Mouse (Mus musculus) small intestine, adult 2 months (tissue): ENCODE measurements at regions not wholly inside any gene's neighbourhood (a gene's known extent, or its start where the extent isn't known, plus 50 kb on each side); places are given as distances from the start of the nearest gene placed in this dataset.

Source experiments
- H3K27ac ChIP-seq: fragments of 200-500 bp; 2 replicates; pipeline ENCODE4 v1.5.1; 2012; ENCODE audit warnings: low read depth, low read length, control low read depth, inconsistent platforms; ENCODE audit not compliant: insufficient read depth
- H3K27me3 ChIP-seq: fragments of 200-500 bp; 2 replicates; pipeline ENCODE4 v1.6.1; 2012; ENCODE audit warnings: mild to moderate bottlenecking, moderate library complexity, low read length, inconsistent platforms; ENCODE audit not compliant: control insufficient read depth, insufficient read depth
- H3K36me3 ChIP-seq: fragments of 200-500 bp; 2 replicates; pipeline ENCODE4 v1.6.1; 2012; ENCODE audit warnings: mild to moderate bottlenecking, low read length, control low read depth, inconsistent platforms; ENCODE audit not compliant: control insufficient read depth, insufficient read depth
- H3K4me1 ChIP-seq: fragments of 200-500 bp; 2 replicates; pipeline ENCODE4 v1.6.1; 2012; ENCODE audit warnings: low read length, inconsistent platforms, mixed read lengths; ENCODE audit not compliant: control insufficient read depth, insufficient read depth, insufficient read length
- H3K4me3 ChIP-seq: fragments of 200-500 bp; 2 replicates; pipeline ENCODE4 v1.5.1; 2012; ENCODE audit warnings: low read depth, mild to moderate bottlenecking, control low read depth, inconsistent platforms, low read length, moderate library complexity
- CTCF ChIP-seq: fragments of 200-500 bp; IDR thresholded peaks from 2 replicates; pipeline ENCODE4 v1.5.1; 2012; ENCODE audit warnings: low read depth, mild to moderate bottlenecking, control low read depth, inconsistent platforms, low read length, moderate library complexity, mixed read lengths; ENCODE audit not compliant: insufficient replicate concordance, insufficient read length; ENCODE audit errors: extremely low read depth
- POLR2A ChIP-seq: fragments of 200-500 bp; IDR thresholded peaks from 2 replicates; pipeline ENCODE4 v1.6.1; 2012; ENCODE audit warnings: low read depth, mild to moderate bottlenecking, control low read depth, inconsistent platforms, low read length, moderate library complexity
- WGBS: fragments of 180-500 bp; shearing (Covaris S2); methylation state at CpG from one replicate; pipeline ENCODE4 v1.1.7; 2018; 5-methylcytosine and 5-hydroxymethylcytosine counted together

- no peaks in the 10 kb centered on the region for H3K36me3 ChIP-seq
- WGBS = 70% methylated on average over 1 of the region's 1 CpGs
- no peaks in the 10 kb centered on the region for H3K4me1 ChIP-seq
- H3K4me3 ChIP-seq = no peak overlapping the region
- TF ChIP-seq CTCF = no peak
- no peaks in the 10 kb centered on the region for H3K27me3 ChIP-seq
- no peak overlapping the region for H3K27ac ChIP-seq
Observed at GRCm38 (mm10) chr16:79718230-79718629, 627.3 kb upstream of the Tmprss15 start.

- H3K4me1 ChIP-seq = no peaks in the 10 kb centered on the region
- no peak overlapping the region for H3K27ac ChIP-seq
- WGBS = 74% methylated on average over 2 of the region's 2 CpGs
- H3K4me3 ChIP-seq = no peak overlapping the region
- H3K36me3 ChIP-seq = no peaks in the 10 kb centered on the region
- TF ChIP-seq POLR2A (no peak), CTCF (no peak)
- no peaks in the 10 kb centered on the region for H3K27me3 ChIP-seq
Observed at GRCm38 (mm10) chr16:79692444-79692843, 601.5 kb upstream of the Tmprss15 start.

GRCm38 (mm10) chr16:79651162-79651741, 560.4 kb upstream of the Tmprss15 start:
- whole genome bisulfite sequencing = 84% methylated on average over 6 of the region's 6 CpGs
- TF ChIP-seq POLR2A (no peak), CTCF (no peak)
- no peak overlapping the region for H3K4me3 ChIP-seq
- H3K27ac ChIP-seq = no peak overlapping the region
- H3K36me3 ChIP-seq = no peaks in the 10 kb centered on the region
- no peaks in the 10 kb centered on the region for H3K27me3 ChIP-seq
- H3K4me1 ChIP-seq = no peaks in the 10 kb centered on the region

GRCm38 (mm10) chr16:79640898-79641297, 550.0 kb upstream of the Tmprss15 start:
- Histone ChIP-seq H3K27me3 (no peaks in the 10 kb centered on the region), H3K4me1 (no peaks in the 10 kb centered on the region), H3K27ac (no peak overlapping the region), H3K4me3 (no peak overlapping the region), H3K36me3 (no peaks in the 10 kb centered on the region)
- WGBS = 71% methylated on average over 3 of the region's 3 CpGs
- TF ChIP-seq CTCF (no peak), POLR2A (no peak)

GRCm38 (mm10) chr16:79627139-79627538, 536.2 kb upstream of the Tmprss15 start:
- H3K4me3 ChIP-seq = no peak overlapping the region
- no peaks in the 10 kb centered on the region for H3K27me3 ChIP-seq
- no peak overlapping the region for H3K27ac ChIP-seq
- TF ChIP-seq CTCF (no peak), POLR2A (no peak)
- no peaks in the 10 kb centered on the region for H3K4me1 ChIP-seq
- WGBS = 76% methylated on average over 1 of the region's 1 CpGs
- no peaks in the 10 kb centered on the region for H3K36me3 ChIP-seq

GRCm38 (mm10) chr16:79611002-79611401, 520.1 kb upstream of the Tmprss15 start:
- H3K36me3 ChIP-seq = no peaks in the 10 kb centered on the region
- TF ChIP-seq POLR2A (no peak), CTCF (no peak)
- WGBS = 84% methylated on average over 5 of the region's 5 CpGs

GRCm38 (mm10) chr16:79590891-79591290, 500.0 kb upstream of the Tmprss15 start:
- WGBS = 65% methylated on average over 3 of the region's 3 CpGs
- Histone ChIP-seq H3K27ac (no peak overlapping the region), H3K36me3 (no peaks in the 10 kb centered on the region), H3K27me3 (no peaks in the 10 kb centered on the region), H3K4me1 (no peaks in the 10 kb centered on the region), H3K4me3 (no peak overlapping the region)
- TF ChIP-seq POLR2A (no peak), CTCF (no peak)

More at GRCm38 (mm10) chr16:79611002-79611401, 520.1 kb upstream of the Tmprss15 start:
- H3K27ac ChIP-seq = no peak overlapping the region
- H3K27me3 ChIP-seq = no peaks in the 10 kb centered on the region
- no peak overlapping the region for H3K4me3 ChIP-seq
- no peaks in the 10 kb centered on the region for H3K4me1 ChIP-seq
